Mouse (Mus musculus) hindbrain, embryonic 11.5 days (tissue): ENCODE measurements around the gene Tspan14. TPM values are rescaled to one million over a fixed set of nuclear protein-coding genes. Genes with fewer than 3 reads are reported as not detected.

Experiments used
- ATAC-seq: fragments of 200-750 bp; cut with Nextera tagmentation; 2 replicates; pipeline ENCODE4 v1.8.0; 2017; ENCODE audit warnings: mild to moderate bottlenecking, moderate TSS enrichment, moderate library complexity; ENCODE audit not compliant: low FRiP score
- DNase-seq: peaks from one replicate; pipeline ENCODE4 v3.0.0-alpha.2; 2015; ENCODE audit warnings: low spot score
- H3K27ac ChIP-seq: fragments of 300-500 bp; sonication (generic); 2 replicates; pipeline ENCODE4 v1.5.1; 2014; ENCODE audit warnings: mild to moderate bottlenecking, low read depth, low read length
- H3K27me3 ChIP-seq: fragments of 300-500 bp; sonication (generic); 2 replicates; pipeline ENCODE4 v1.6.1; 2014; ENCODE audit warnings: mild to moderate bottlenecking, low read length, moderate library complexity, mixed read lengths; ENCODE audit not compliant: control insufficient read depth, insufficient read depth
- H3K36me3 ChIP-seq: fragments of 300-500 bp; sonication (generic); 2 replicates; pipeline ENCODE4 v1.6.1; 2014; ENCODE audit warnings: mild to moderate bottlenecking, low read length, moderate library complexity, mixed read lengths; ENCODE audit not compliant: control insufficient read depth, insufficient read depth
- H3K4me1 ChIP-seq: fragments of 300-500 bp; sonication (generic); replicated peaks from 2 replicates; pipeline ENCODE4 v1.6.1; 2014; ENCODE audit warnings: low read length, mixed read lengths; ENCODE audit not compliant: control insufficient read depth, insufficient read depth
- H3K4me2 ChIP-seq: fragments of 300-500 bp; sonication (generic); replicated peaks from 2 replicates; pipeline ENCODE4 v1.6.1; 2014; ENCODE audit warnings: mild to moderate bottlenecking, low read depth, low read length
- H3K4me3 ChIP-seq: fragments of 300-500 bp; sonication (generic); 2 replicates; pipeline ENCODE4 v1.5.1; 2014; ENCODE audit warnings: low read depth, low read length
- H3K9ac ChIP-seq: fragments of 300-500 bp; sonication (generic); 2 replicates; pipeline ENCODE4 v1.6.1; 2014; ENCODE audit warnings: low read depth, low read length
- H3K9me3 ChIP-seq: fragments of 300-500 bp; sonication (generic); 2 replicates; pipeline ENCODE4 v1.6.1; 2016; ENCODE audit warnings: low read length; ENCODE audit not compliant: control insufficient read depth
- WGBS: fragments of 180-500 bp; shearing (Covaris S2); extraction: QIAGEN DNeasy Blood & Tissue Kit; methylation state at CpG from one replicate; pipeline ENCODE4 v1.1.7; 2014; 5-methylcytosine and 5-hydroxymethylcytosine counted together
- polyA plus RNA-seq: library from polyadenylated mRNA; unstranded; fragments of >200 nt; fragmentation: Nextera tagmentation; extraction: Ambion mirVana; gene quantifications from 2 replicates; pipeline ENCODE4 v1.2.1, GENCODE M21; 2014

Tspan14 gene
- polyA plus RNA-seq, 1 experiment from 2014 or later = 96.5 TPM

DNA sequence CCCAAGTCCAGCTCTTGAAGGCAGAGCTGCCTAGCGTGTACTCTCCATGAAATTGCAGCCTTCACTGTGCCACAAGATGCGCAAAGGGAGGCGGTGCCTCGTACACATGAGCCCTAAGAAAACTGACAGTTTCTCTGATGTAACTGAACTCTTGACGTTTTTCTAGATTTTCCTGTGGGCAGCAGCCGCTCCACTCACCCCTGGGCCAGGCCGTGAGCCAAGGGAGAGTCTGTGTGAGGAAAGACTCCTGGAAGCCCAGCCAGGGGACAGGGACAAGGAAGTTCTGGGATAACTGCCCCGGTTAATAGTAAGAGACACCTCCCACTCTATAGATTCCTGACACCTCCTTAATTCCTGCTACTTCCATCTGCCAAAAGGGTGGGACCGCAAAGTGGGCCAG lies 57.8 kb downstream of the Tspan14 start:
- Histone ChIP-seq H3K4me2 (no peak overlapping the region), H3K36me3 (peaks cover 6% of the 10 kb centered on the region; the same call in 1 of the 2 replicates)

DNA sequence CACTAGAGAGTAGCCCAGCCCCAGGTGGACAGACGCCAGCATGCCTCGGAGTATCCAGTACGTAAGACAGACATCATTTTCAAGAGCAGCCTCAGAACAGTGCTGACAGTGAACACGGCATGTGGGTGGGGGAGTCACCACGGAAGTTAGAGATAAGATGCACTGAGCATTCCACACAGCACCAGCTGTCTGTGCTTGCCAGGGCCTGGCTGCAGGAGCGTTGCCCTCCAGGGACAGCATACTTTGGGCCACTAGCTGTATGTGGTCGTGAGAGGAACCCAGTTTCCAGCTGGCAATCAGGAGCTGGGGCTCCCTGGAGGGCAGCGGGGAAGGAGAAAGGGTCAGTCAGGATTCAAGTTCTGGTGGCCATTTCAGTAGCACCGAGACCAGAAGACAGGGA lies 59.8 kb downstream of the Tspan14 start:
- no peak overlapping the region for H3K4me2 ChIP-seq
- no peaks in the 10 kb centered on the region for H3K4me1 ChIP-seq
- no peak for DNase-seq
- no peak overlapping the region for H3K9ac ChIP-seq
- no peaks in the 10 kb centered on the region for H3K27me3 ChIP-seq
- no peak for ATAC-seq
- peaks cover 3% of the 10 kb centered on the region; the same call in 1 of the 2 replicates for H3K36me3 ChIP-seq
- no peak overlapping the region for H3K4me3 ChIP-seq
- no peak overlapping the region for H3K27ac ChIP-seq
- whole genome bisulfite sequencing = 90% methylated on average over 9 of the region's 9 CpGs
- H3K9me3 ChIP-seq = no peaks in the 10 kb centered on the region

More for the DNA sequence above, 57.8 kb downstream of the Tspan14 start:
- DNase-seq = no peak
- no peaks in the 10 kb centered on the region for H3K9me3 ChIP-seq
- H3K9ac ChIP-seq = no peak overlapping the region
- H3K4me3 ChIP-seq = no peak overlapping the region
- no peak overlapping the region for H3K27ac ChIP-seq
- no peaks in the 10 kb centered on the region for H3K27me3 ChIP-seq
- no peaks in the 10 kb centered on the region for H3K4me1 ChIP-seq
- ATAC-seq = no peak
- WGBS = 94% methylated on average over 9 of the region's 9 CpGs

DNA sequence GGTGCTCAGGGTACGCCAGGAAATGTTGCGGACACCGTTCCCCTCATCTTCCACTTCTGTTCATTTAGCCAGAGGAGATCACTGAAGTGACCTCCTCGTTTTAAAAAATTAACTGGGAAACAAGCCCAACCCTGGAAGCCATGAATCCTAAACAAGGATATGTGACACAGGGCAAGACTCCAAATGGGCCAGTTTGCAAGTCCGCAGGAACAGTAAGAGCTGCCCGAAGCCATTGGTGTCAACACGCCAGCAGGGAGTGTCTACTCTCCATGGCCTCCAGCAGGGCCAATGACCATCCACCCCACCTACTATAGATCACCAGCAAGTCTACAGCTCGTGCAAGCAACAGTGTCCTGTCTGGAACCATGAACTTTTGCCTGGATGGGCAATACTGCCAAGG lies 60.8 kb downstream of the Tspan14 start:
- peaks cover 3% of the 10 kb centered on the region; the same call in 1 of the 2 replicates for H3K36me3 ChIP-seq
- H3K4me3 ChIP-seq = no peak overlapping the region
- H3K27ac ChIP-seq = no peak overlapping the region
- DNase-seq (no peak), ATAC-seq (no peak)
- H3K27me3 ChIP-seq = no peaks in the 10 kb centered on the region
- no peaks in the 10 kb centered on the region for H3K9me3 ChIP-seq
- H3K4me1 ChIP-seq = no peaks in the 10 kb centered on the region
- no peak overlapping the region for H3K4me2 ChIP-seq
- no peak overlapping the region for H3K9ac ChIP-seq
- 86% methylated on average over 8 of the region's 8 CpGs for WGBS

DNA sequence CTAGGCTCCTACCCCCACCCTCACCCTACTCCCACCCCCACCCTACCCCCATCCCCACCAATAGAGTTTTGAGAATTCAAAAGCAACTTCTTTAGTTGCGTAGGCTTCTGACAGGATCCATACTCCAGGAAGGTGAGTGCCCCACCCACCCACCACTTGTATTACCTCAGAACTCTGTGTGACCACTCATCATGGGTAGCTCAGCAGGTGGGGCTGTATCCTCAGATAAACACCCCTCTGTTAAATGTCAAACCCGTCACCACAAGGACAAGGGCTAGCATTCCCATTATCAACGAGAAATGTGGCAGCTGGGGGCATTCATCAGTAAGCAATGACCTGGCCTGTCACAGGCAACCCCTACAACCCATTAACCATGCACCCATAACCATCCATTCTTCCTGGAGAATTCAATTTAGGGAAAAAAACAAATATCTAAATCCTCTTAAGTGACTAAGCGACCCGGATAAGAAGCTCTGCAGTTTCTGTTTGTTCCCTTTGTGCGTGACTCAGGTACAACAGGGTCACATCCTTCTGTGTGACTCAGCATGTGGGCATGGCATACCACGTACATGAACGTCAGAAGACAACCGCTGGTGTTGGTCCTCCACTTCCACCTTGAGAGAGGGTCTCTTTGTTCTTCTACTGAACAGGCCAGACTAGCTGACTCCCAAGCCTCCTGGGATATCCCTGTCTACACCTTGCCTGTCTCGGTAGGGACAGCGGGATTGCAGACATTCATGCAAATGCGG lies 64.1 kb downstream of the Tspan14 start:
- Histone ChIP-seq H3K4me3 (no peak overlapping the region), H3K27me3 (no peaks in the 10 kb centered on the region), H3K4me1 (no peaks in the 10 kb centered on the region), H3K27ac (no peak overlapping the region), H3K36me3 (peaks cover 2% of the 10 kb centered on the region; the same call in 1 of the 2 replicates), H3K9ac (no peak overlapping the region), H3K4me2 (no peak overlapping the region), H3K9me3 (no peaks in the 10 kb centered on the region)
- 70% methylated on average over 12 of the region's 12 CpGs for WGBS
- ATAC-seq = no peak
- no peak for DNase-seq

DNA sequence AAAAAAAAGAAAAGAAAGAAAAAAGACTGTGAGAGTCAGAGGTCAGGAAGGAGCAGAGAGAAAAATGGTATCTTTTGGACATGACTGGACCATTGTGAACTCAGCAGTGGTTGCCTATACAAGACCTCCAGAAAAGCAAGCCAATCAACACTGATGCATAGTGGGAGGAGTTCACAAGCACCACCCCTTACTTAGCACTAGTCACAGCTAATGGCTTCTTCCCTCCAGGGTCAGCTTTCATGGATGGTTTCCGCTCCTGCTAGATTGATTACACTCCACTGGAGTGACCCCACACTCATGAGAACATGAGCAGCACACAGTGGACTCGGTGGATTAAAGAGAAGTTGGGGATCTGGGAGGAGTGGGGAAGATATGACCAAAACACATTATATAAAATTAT lies 66.3 kb downstream of the Tspan14 start:
- peak; percentile 28; the same call in 1 of the 2 replicates for ATAC-seq
- no peak for DNase-seq

DNA sequence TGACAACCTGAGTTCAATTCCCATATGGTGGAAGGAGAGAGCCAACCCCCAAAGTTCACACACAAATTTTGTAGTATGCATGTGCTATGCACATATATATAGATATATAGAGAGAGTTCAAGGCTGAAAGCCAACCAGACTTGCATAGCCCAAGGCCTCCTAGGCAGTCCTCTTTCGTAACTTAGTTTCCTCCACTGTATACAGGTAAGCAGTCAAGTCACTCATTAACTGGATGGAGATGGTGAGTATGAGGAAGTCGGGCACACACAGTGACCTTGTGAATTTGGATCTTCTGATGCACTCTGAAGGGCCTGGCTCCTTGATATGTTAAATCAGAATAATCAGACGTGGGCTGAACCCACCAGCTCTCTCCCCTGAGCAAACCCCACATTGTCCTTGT lies 68.7 kb downstream of the Tspan14 start:
- no peaks in the 10 kb centered on the region for H3K27me3 ChIP-seq
- DNase-seq (no peak), ATAC-seq (no peak)
- H3K4me1 ChIP-seq = no peaks in the 10 kb centered on the region
- no peak overlapping the region for H3K27ac ChIP-seq
- no peaks in the 10 kb centered on the region for H3K9me3 ChIP-seq
- WGBS = 94% methylated on average over 3 of the region's 3 CpGs
- H3K36me3 ChIP-seq = no peaks in the 10 kb centered on the region
- no peak overlapping the region for H3K4me2 ChIP-seq
- H3K9ac ChIP-seq = no peak overlapping the region
- no peak overlapping the region for H3K4me3 ChIP-seq

More for the DNA sequence above, 66.3 kb downstream of the Tspan14 start:
- no peaks in the 10 kb centered on the region for H3K27me3 ChIP-seq
- no peak overlapping the region for H3K27ac ChIP-seq
- 68% methylated on average over 2 of the region's 2 CpGs for WGBS
- H3K9ac ChIP-seq = no peak overlapping the region
- H3K4me1 ChIP-seq = no peaks in the 10 kb centered on the region
- H3K4me2 ChIP-seq = no peak overlapping the region
- H3K4me3 ChIP-seq = no peak overlapping the region
- no peaks in the 10 kb centered on the region for H3K36me3 ChIP-seq
- H3K9me3 ChIP-seq = no peaks in the 10 kb centered on the region

DNA sequence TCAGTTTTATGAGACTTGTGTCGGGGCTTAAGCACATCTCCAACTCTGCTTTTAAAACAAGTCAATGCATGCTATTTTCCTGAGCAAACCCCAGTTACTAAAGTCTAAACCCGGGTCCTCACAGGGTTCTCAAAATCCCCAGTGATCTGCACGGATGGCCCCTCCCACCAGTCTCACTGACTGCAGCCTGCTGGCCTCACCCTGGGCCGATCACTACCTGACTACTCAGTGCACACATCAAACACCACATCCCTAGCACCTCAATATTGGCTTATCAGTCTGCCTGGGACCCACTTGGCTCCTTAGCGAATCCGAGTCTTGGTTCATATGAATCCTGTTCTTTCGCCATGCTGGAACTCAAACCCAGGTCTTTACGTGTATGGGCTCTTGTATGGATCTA lies 70.9 kb downstream of the Tspan14 start:
- Histone ChIP-seq H3K4me3 (no peak overlapping the region), H3K4me1 (no peaks in the 10 kb centered on the region), H3K27me3 (no peaks in the 10 kb centered on the region), H3K36me3 (no peaks in the 10 kb centered on the region), H3K9ac (no peak overlapping the region), H3K27ac (no peak overlapping the region), H3K9me3 (no peaks in the 10 kb centered on the region), H3K4me2 (no peak overlapping the region)
- 83% methylated on average over 8 of the region's 8 CpGs for WGBS
- ATAC-seq = no peak
- DNase-seq = no peak

DNA sequence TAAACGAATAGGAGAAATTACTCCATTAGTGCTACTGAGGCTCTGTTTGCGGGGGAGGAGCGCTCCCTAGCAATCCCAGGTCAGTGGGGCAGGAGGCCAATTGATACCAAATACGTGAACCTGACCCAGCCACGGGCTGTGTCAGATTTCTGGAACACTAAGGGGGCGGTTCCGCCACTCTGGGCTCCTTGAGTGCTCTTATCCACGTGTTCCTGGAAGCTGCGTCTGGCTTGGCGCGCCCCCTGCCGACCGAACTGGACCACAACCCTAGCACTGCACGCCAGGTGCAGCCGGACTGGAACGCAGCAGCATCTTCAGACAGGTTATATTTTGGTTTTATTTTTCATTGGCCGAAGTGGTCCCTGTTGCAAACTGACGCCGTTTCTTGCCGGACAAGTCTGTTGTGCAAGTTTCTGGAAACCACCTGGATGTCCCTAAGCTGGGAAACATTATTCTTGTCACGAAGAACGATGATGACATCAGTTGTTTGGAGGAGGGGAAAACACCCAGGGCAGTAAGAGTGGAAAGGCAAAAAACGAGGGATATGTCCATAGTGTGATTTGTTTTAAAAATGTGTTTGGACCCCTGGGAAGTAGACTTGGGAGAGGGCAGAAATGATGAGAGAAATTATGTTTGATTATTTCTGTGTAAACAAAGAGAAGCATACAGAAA lies 71.9 kb downstream of the Tspan14 start:
- Histone ChIP-seq H3K9ac (no peak overlapping the region), H3K27me3 (no peaks in the 10 kb centered on the region), H3K36me3 (no peaks in the 10 kb centered on the region), H3K4me3 (no peak overlapping the region), H3K4me2 (peak overlapping the region; percentile 2; the same call in 1 of the 2 replicates), H3K27ac (no peak overlapping the region), H3K9me3 (no peaks in the 10 kb centered on the region), H3K4me1 (no peaks in the 10 kb centered on the region)
- 21% methylated on average over 23 of the region's 23 CpGs for WGBS
- peak; percentile 82 for ATAC-seq
- peak; percentile 86 for DNase-seq

DNA sequence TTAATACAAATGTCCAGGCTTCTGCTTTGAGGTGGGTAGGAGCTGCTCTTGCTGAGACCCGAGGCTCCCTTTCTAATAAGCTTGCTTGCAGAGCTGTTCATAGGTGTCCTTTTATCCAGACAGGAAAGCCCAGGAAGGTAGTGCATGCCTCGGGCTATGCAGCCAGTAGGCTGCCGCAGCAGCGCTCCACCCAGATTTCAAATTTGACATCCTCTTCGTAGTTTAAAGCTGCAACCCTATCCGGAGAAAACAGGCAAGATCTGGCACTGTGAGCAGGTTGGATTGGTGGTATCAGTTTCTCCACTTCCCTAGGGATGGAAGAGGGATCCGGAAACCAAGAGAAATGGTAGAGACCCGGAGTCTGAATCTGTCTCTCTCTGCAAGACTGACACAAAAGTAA lies 72.7 kb downstream of the Tspan14 start:
- Histone ChIP-seq H3K9me3 (no peaks in the 10 kb centered on the region), H3K36me3 (no peaks in the 10 kb centered on the region), H3K9ac (no peak overlapping the region), H3K27ac (no peak overlapping the region), H3K4me3 (no peak overlapping the region), H3K4me2 (no peak overlapping the region), H3K4me1 (no peaks in the 10 kb centered on the region), H3K27me3 (no peaks in the 10 kb centered on the region)
- 63% methylated on average over 8 of the region's 8 CpGs for WGBS
- no peak for DNase-seq
- no peak; the same call in 1 of the 2 replicates for ATAC-seq
